Mouse (Mus musculus) lung, adult 10 weeks (tissue): ENCODE measurements around the gene Gvin1. TPM values are rescaled to one million over a fixed set of nuclear protein-coding genes. Genes with fewer than 3 reads are reported as not detected.

Experiments
- polyA plus RNA-seq: library from polyadenylated mRNA; stranded (reverse); fragments of 350-450 nt; fragmentation: Illumina TruSeq; extraction: RNeasy Lipid Tissue Mini Kit (QIAGEN cat#74804); gene quantifications from one replicate; pipeline ENCODE4 v1.2.3, GENCODE M21; 2014; ENCODE audit warnings: low read depth, low replicate concordance; ENCODE audit not compliant: insufficient read depth

The Gvin1 gene
- 6.4 TPM for polyA plus RNA-seq

GRCm38 (mm10) chr7:106215177-106215576 is at the start of gene Gvin1:
TSS of gene Gvin1 (minus strand) at chr7:106215326.

